Mouse (Mus musculus) T-cell, adult 66 days (primary cell): ENCODE measurements around the gene Dzip1l. TPM values are rescaled to one million over a fixed set of nuclear protein-coding genes. Genes with fewer than 3 reads are reported as not detected.

Experiments
- total RNA-seq, 2 experiments: library from RNA; stranded (reverse); gene quantifications; 3 replicates in 1 of 2; 4 replicates in 1 of 2; pipeline ENCODE4 v1.2.4; 2023

Dzip1l gene
- not detected for total RNA-seq

DNA sequence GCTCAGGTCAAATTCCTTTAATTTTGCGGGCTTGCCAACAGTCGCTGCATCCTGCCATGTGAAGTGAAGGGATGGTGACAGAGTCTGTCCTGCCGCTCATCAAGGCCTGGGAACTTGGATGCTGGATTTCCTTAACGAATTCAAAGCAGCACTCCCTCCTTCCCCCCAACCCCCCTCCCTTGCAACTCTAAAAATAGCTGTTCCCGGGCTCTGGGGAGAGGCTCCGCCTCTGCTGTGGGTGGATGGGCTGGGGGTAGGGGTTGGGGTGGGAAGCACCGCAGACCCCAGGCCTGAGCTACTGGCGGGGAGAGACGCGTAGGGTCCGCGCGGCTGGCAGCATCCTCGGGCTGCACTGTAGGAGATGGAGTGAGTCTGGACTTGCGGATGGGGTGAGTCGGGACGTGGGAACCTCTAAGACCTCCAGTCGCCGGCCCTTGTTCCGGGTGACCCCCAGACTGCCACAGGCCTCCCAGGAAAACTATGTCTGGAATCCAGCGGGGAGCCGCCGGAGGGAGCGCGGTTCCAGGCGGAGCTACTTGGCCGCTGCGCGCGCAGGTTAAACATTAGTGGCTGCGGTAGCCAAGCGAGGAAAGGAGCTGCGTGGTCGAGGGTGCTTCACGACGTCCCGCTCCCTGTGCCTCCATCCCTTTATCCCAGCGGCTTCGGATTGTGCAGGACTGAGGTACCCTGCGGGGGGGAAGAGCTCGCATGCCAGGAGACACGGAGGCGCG is at the start of gene Dzip1l:
Gene Dzip1l, plus strand, starts transcription at position 216 of the 731 bp plus-strand sequence.

GRCm38 (mm10) chr9:99612202-99612601 is 17.1 kb upstream of the Dzip1l start, which contains the start of gene A4gnt:
Gene A4gnt (plus strand): TSS chr9:99612502.

GRCm38 (mm10) chr9:99717134-99717533 is 87.8 kb downstream of the Dzip1l start, which contains the start of gene Cldn18:
Gene Cldn18 (minus strand): TSS chr9:99717267.

Other genes with a start within 250 kb of the Dzip1l start
- under 1 TPM in 1 of 2 experiments, not detected in 1; 0.84 TPM for gene Mras, start 192.1 kb upstream of the Dzip1l start, total RNA-seq
- not detected for gene Nme9, start 178.0 kb upstream of the Dzip1l start, total RNA-seq
- 10 to 100 TPM; 38.7 to 41.7 TPM for gene Armc8, start 60.6 kb upstream of the Dzip1l start, total RNA-seq
- 10 to 100 TPM; 31.9 to 55.4 TPM for gene Dbr1, start 53.7 kb upstream of the Dzip1l start, total RNA-seq
- not detected for gene A4gnt, start 17.0 kb upstream of the Dzip1l start, total RNA-seq
- gene Cldn18, start 87.8 kb downstream of the Dzip1l start, total RNA-seq = not detected
- not detected for gene Sox14, start 246.7 kb downstream of the Dzip1l start, total RNA-seq